Mouse (Mus musculus) CH12.LX (cell line): Measurements from ENCODE around the gene Tmtc1. TPM values are rescaled to one million over a fixed set of nuclear protein-coding genes. Genes with fewer than 3 reads are reported as not detected.

Experiments
- DNase-seq: peaks from one replicate; pipeline ENCODE4 v3.0.0-alpha.2; 2013; ENCODE audit errors: extremely low read depth
- H3K27ac ChIP-seq: 2 replicates; pipeline ENCODE4 v1.5.1; 2012; ENCODE audit warnings: low read depth, mild to moderate bottlenecking, control low read depth, moderate library complexity; ENCODE audit not compliant: insufficient read depth
- H3K27me3 ChIP-seq: replicated peaks from 2 replicates; pipeline ENCODE3; 2012; ENCODE audit warnings: inconsistent platforms
- H3K36me3 ChIP-seq, 2 experiments: replicated peaks in 1 of 2; 2 replicates each; pipeline versions ENCODE3 to v1.6.1; 2012; ENCODE audit warnings: inconsistent platforms in 1 of 2, low read length in 1 of 2, mild to moderate bottlenecking in 1 of 2, mixed read lengths in 1 of 2, moderate library complexity in 1 of 2; ENCODE audit not compliant: control insufficient read depth in 1 of 2, insufficient read depth in 1 of 2
- H3K4me1 ChIP-seq, 2 experiments: 2 replicates each; pipeline ENCODE4 v1.6.1; 2012; ENCODE audit warnings: inconsistent platforms in 1 of 2, moderate library complexity in 1 of 2; ENCODE audit not compliant: insufficient read depth in 2 of 2, control insufficient read depth in 1 of 2
- H3K4me2 ChIP-seq: 2 replicates; pipeline ENCODE4 v1.6.1; 2012; ENCODE audit warnings: low read depth, mild to moderate bottlenecking, control low read depth; ENCODE audit not compliant: poor library complexity, insufficient read depth, severe bottlenecking
- H3K4me3 ChIP-seq, 3 experiments: fragments of 150-350 bp in 1 of 3; sonication (generic) in 1 of 3; replicated peaks in 1 of 3; 2 replicates each; pipeline versions ENCODE3 to v1.5.1; 2011 to 2012; ENCODE audit warnings: low read depth in 2 of 3, low read length in 2 of 3, mild to moderate bottlenecking in 2 of 3, moderate library complexity in 2 of 3, control low read depth in 1 of 3, improper control_type of control experiment in 1 of 3, inconsistent platforms in 1 of 3, mixed read lengths in 1 of 3; ENCODE audit not compliant: poor library complexity in 1 of 3
- H3K79me2 ChIP-seq: replicated peaks from 2 replicates; pipeline ENCODE4 v1.6.1; 2012; ENCODE audit warnings: mild to moderate bottlenecking, moderate library complexity; ENCODE audit not compliant: control insufficient read depth, poor library complexity, insufficient read depth, severe bottlenecking; ENCODE audit errors: extremely low read depth
- H3K9ac ChIP-seq: 2 replicates; pipeline ENCODE4 v1.6.1; 2012; ENCODE audit warnings: low read depth, mild to moderate bottlenecking, control low read depth, moderate library complexity; ENCODE audit not compliant: insufficient read depth
- H3K9me3 ChIP-seq: replicated peaks from 2 replicates; pipeline ENCODE3; 2012; ENCODE audit warnings: low read length, inconsistent platforms, mixed read lengths
- BHLHE40 ChIP-seq: IDR thresholded peaks from 2 replicates; pipeline ENCODE4 v1.6.1; 2011; ENCODE audit warnings: mild to moderate bottlenecking, low read depth, low read length, improper control_type of control experiment
- EP300 ChIP-seq: IDR thresholded peaks from 2 replicates; pipeline ENCODE4 v1.6.1; 2011; ENCODE audit warnings: low read length, improper control_type of control experiment
- JUN ChIP-seq: IDR thresholded peaks from 2 replicates; pipeline ENCODE4 v1.6.1; 2011; ENCODE audit warnings: low read depth, mild to moderate bottlenecking, low read length, improper control_type of control experiment, moderate library complexity; ENCODE audit not compliant: insufficient read depth
- MAFK ChIP-seq: IDR thresholded peaks from 2 replicates; pipeline ENCODE4 v1.6.1; 2011; ENCODE audit warnings: low read length, improper control_type of control experiment; ENCODE audit not compliant: insufficient replicate concordance
- MAZ ChIP-seq: IDR thresholded peaks from 2 replicates; pipeline ENCODE4 v1.6.1; 2012; ENCODE audit warnings: low read depth, mild to moderate bottlenecking, inconsistent platforms, low read length, improper control_type of control experiment, moderate library complexity
- MEF2A ChIP-seq: IDR thresholded peaks from 2 replicates; pipeline ENCODE4 v1.6.1; 2014; ENCODE audit warnings: low read depth, mild to moderate bottlenecking, inconsistent platforms, low read length, improper control_type of control experiment, borderline replicate concordance
- MYC ChIP-seq: IDR thresholded peaks from 2 replicates; pipeline ENCODE4 v1.6.1; 2011; ENCODE audit warnings: low read depth, mild to moderate bottlenecking, improper control_type of control experiment, low read length
- NELFE ChIP-seq: IDR thresholded peaks from 2 replicates; pipeline ENCODE4 v1.6.1; 2011; ENCODE audit warnings: low read depth, low read length, improper control_type of control experiment
- NRF1 ChIP-seq: IDR thresholded peaks from 2 replicates; pipeline ENCODE4 v1.6.1; 2014; ENCODE audit warnings: low read depth, mild to moderate bottlenecking, inconsistent platforms, low read length, improper control_type of control experiment, moderate library complexity
- PAX5 ChIP-seq: IDR thresholded peaks from 2 replicates; pipeline ENCODE4 v1.6.1; 2012; ENCODE audit warnings: low read length, inconsistent platforms, mixed read lengths
- POLR2A ChIP-seq: IDR thresholded peaks from 2 replicates; pipeline ENCODE4 v1.6.1; 2011; ENCODE audit warnings: low read depth, mild to moderate bottlenecking, improper control_type of control experiment, low read length
- POLR2AphosphoS2 ChIP-seq: IDR thresholded peaks from 2 replicates; pipeline ENCODE4 v1.6.1; 2011; ENCODE audit warnings: low read depth, low read length, improper control_type of control experiment
- SMC3 ChIP-seq: IDR thresholded peaks from 2 replicates; pipeline ENCODE4 v1.6.1; 2011; ENCODE audit warnings: low read depth, low read length, improper control_type of control experiment
- TCF12 ChIP-seq: IDR thresholded peaks from 2 replicates; pipeline ENCODE4 v1.6.1; 2014; ENCODE audit warnings: low read depth, mild to moderate bottlenecking, inconsistent platforms, low read length, improper control_type of control experiment
- USF1 ChIP-seq: IDR thresholded peaks from 2 replicates; pipeline ENCODE4 v1.6.1; 2014; ENCODE audit warnings: low read depth, mild to moderate bottlenecking, inconsistent platforms, low read length, improper control_type of control experiment
- ZC3H11A ChIP-seq: IDR thresholded peaks from 2 replicates; pipeline ENCODE4 v1.6.1; 2012; ENCODE audit warnings: low read depth, mild to moderate bottlenecking, inconsistent platforms, low read length, improper control_type of control experiment
- ZMIZ1 ChIP-seq: IDR thresholded peaks from 2 replicates; pipeline ENCODE4 v1.6.1; 2012; ENCODE audit warnings: low read depth, mild to moderate bottlenecking, inconsistent platforms, low read length, improper control_type of control experiment
- dilution Hi-C: fragments of 300-500 bp; cut with MboI; formaldehyde crosslinking; loops from 2 replicates; pipeline ENCODE4 v1.14.3; 2020; ENCODE audit warnings: low sequenced_read_pairs; ENCODE audit not compliant: extremely low pct_unique_long_range_greater_than_20kb, extremely low pct_ligation_motif_present
- in situ Hi-C: fragments of 300-500 bp; cut with MboI; formaldehyde crosslinking; loops from 3 replicates; pipeline ENCODE4 v1.14.3; 2019; ENCODE audit warnings: low sequenced_read_pairs, low pct_ligation_motif_present, low pct_unique_long_range_greater_than_20kb, mixed read lengths
- polyA plus RNA-seq: library from polyadenylated mRNA; unstranded; fragments of >175 nt; gene quantifications from 2 replicates; pipeline ENCODE4 v1.2.1, GENCODE M21; 2012; ENCODE audit warnings: low read depth; ENCODE audit not compliant: insufficient read length
- total RNA-seq, 2 experiments: library from RNA; depleted of rRNA; stranded (reverse); fragments of 300-350 nt in 1 of 2; fragments of >200 nt in 1 of 2; gene quantifications; 2 replicates each; pipeline ENCODE4 v1.2.3; 2012 to 2014

Tmtc1 gene
- total RNA-seq (2012; rRNA removed) (0.13 TPM in 1 of 2 replicates, not detected in the other), total RNA-seq (2014; rRNA removed) (0.03 TPM in 2 replicates), polyA plus RNA-seq (0.04 and 0.05 TPM in 2 replicates)

GRCm38 (mm10) chr6:148443726-148444701 is at the start of gene Tmtc1:
Gene Tmtc1, minus strand, starts transcription at chr6:148444389.
- no peak within 1 kb of the TSS for H3K27ac ChIP-seq
- peak within 1 kb of the TSS; percentile 46 for H3K4me2 ChIP-seq
- no peaks in the 10 kb centered on the region for H3K36me3 ChIP-seq
- peaks cover 13% of the 10 kb centered on the region for H3K9me3 ChIP-seq
- peak; percentile 78 for TF ChIP-seq NRF1
- TF ChIP-seq POLR2A: no peak
- no peak for TF ChIP-seq BHLHE40
- TF ChIP-seq MAZ: no peak
- no peak for TF ChIP-seq PAX5
- TF ChIP-seq TCF12: 0 out of 2 replicates have a peak, but pooled peaks have one; percentile 18
- no peak for TF ChIP-seq ZC3H11A
- H3K27me3 ChIP-seq: no peaks in the 10 kb centered on the region
- peak within 1 kb of the TSS in 1 of 3 experiments; percentile 49 for H3K4me3 ChIP-seq
- no peaks in the 10 kb centered on the region for H3K79me2 ChIP-seq
- dilution Hi-C loops: no loop called here
- no peak within 1 kb of the TSS; the same call in 1 of the 2 replicates for H3K9ac ChIP-seq
- in situ Hi-C loops: no loop called here
- DNase-seq: no peak
- peaks cover 0 to 3% of the 10 kb centered on the region in 2 experiments; a peak in 1 of 4 replicates for H3K4me1 ChIP-seq

DNA sequence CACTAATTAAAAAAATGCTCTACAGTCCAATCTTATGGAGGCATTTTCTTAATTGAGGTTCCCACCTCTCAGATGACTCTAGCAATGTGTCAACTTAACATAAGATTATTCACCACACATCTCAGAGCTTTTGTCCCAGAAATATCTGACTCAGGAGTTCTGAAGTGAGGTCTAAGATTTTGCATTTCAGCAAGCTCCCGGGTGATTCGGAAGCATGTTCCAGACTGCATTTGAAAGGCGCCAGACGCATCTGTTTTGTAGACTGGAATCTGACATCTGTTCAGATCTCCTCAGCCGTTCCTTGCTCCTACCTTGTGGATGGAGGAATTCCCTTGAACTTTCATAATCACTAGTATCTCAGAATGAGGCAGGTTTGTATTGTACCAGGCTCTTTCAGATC is 47.7 kb upstream of the Tmtc1 start:
- Histone ChIP-seq H3K79me2 (no peaks in the 10 kb centered on the region), H3K27me3 (no peaks in the 10 kb centered on the region), H3K4me2 (no peak overlapping the region), H3K4me3 (no peak overlapping the region), H3K9me3 (no peaks in the 10 kb centered on the region), H3K4me1 (no peaks in the 10 kb centered on the region), H3K27ac (no peak overlapping the region), H3K36me3 (no peaks in the 10 kb centered on the region), H3K9ac (no peak overlapping the region)
- in situ Hi-C loops (no loop called here), dilution Hi-C loops (no loop called here)
- no peak for DNase-seq
- TF ChIP-seq JUN (no peak), ZC3H11A (no peak), NELFE (no peak), POLR2A (no peak)

- Histone ChIP-seq H3K9me3 (no peaks in the 10 kb centered on the region), H3K4me2 (no peak overlapping the region), H3K79me2 (no peaks in the 10 kb centered on the region)
- DNase-seq: no peak
- TF ChIP-seq MEF2A (no peak), BHLHE40 (no peak), POLR2AphosphoS2 (no peak), SMC3 (no peak), ZMIZ1 (no peak), MYC (no peak), EP300 (no peak), MAFK (no peak), USF1 (no peak)
- TF ChIP-seq, all 38 proteins: peak for 0
- dilution Hi-C loops: no loop called here
- in situ Hi-C loops: no loop called here
- Histone ChIP-seq H3K9ac (no peak overlapping the region), H3K27me3 (no peaks in the 10 kb centered on the region), H3K36me3 (no peaks in the 10 kb centered on the region), H3K4me1 (no peaks in the 10 kb centered on the region), H3K27ac (no peak overlapping the region), H3K4me3 (no peak overlapping the region)
These were observed 42.6 kb upstream of the Tmtc1 start for GRCm38 (mm10) chr6:148486756-148487155.
